Mouse (Mus musculus): ENCODE measurements at regions not wholly inside any gene's neighbourhood (a gene's known extent, or its start where the extent isn't known, plus 50 kb on each side); places are given as distances from the start of the nearest gene placed in this dataset.

- TF ChIP-seq CTCF (IDR thresholded peaks at IDR 0.05; ENCODE audit: control insufficient read depth, insufficient read depth, insufficient replicate concordance, low read depth, low read length) (no peak), POLR2A (IDR thresholded peaks at IDR 0.05; ENCODE audit: control insufficient read depth, low read depth, low read length) (no peak)
Measured at GRCm38 (mm10) chr3:131802841-131803240, 238.3 kb downstream of the Papss1 start.
